Mouse (Mus musculus): ENCODE results near the gene Vgf.

GRCm38 (mm10) chr5:137072079-137072960, 46.1 kb downstream of the Vgf start, which contains the start of gene Serpine1:
- TF ChIP-seq POLR2A (IDR thresholded peaks at IDR 0.05; ENCODE audit: control insufficient read depth, low read depth, low read length): no peak
- no peak for TF ChIP-seq CTCF (IDR thresholded peaks at IDR 0.05; ENCODE audit: control insufficient read depth, insufficient read depth, insufficient replicate concordance, low read depth, low read length)

Data from testis, adult 2 months (tissue).